Mouse (Mus musculus): ENCODE results near the gene Tceanc2.

Tceanc2 gene

DNA sequence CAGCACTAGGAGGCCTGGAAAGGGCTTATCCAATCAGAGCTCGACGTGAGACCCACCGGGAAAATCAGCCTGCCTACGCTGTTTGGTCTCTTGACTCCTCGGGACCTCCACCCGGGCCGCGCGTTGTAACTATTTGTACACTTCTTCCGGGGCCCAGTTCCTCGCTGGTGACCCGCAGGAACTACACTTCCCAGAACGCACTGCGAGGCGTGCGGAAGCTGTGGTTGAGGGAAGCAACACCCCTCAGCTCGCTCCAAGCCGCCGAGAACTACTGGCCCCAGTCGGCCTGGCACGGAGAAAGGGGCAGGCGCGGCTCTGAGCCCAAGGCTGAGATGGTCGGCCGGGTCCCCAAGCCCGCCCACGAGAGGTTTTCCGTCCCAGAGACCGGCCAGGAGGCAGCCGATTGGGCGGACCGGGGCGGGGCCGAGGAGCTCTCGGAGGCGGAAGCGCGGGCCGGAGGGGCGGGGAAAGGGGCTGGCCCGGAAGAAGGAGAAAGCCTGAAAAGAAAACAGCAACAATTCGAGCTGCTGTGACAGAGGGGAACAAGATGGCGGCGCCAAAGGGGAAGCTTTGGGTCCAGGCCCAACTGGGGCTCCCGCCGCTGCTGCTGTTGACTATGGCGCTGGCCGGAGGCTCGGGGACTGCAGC, 610 bp downstream of the Tceanc2 start, which contains the start of gene Tmem59:
Tmem59 (plus strand) TSS at position 218 of the 648 bp plus-strand sequence.
- peak; percentile 95 for DNase-seq (ENCODE audit: low spot score in 2 of 2)

DNA sequence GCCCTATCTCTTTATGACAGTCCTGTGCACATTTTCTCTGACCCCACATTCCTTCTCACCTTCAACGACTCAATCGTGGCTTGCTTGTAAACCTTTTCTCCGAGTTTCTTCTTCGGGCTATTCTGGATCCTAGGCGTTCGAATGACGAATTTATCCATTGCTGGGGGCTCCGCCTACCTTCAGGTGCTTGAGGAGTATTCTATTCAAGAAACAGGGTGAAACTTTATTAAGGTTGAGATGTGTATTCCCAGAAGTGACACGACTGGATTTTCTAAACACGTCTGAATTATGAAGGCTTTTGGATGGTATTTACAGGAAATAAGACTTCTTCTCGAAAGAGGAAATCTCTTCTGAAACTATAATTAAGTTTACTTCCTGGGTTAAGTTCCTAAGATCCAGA, 1.4 kb downstream of the Tceanc2 start:
- no peak for DNase-seq (ENCODE audit: low spot score in 2 of 2)

DNA sequence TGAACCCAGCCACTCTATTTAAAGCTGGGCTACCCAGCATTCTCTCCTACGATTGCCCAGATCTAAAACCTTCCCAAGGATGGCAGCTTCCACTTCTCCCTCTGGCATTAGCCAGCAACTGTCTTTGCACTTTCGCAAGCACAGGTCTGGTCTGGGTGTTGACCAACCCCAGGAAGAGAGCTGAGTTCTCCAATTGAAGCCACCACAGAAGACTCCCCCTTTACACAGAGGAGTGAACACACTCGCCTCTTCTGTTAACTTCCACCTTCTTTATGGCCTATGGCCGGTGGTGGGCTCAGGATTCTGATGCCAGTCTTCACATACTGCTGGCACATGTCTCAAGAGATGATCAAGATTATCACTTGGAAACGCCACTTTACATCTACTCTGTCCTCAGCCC, 11.1 kb downstream of the Tceanc2 start:
- DNase-seq (ENCODE audit: low spot score in 2 of 2), result no peak

DNA sequence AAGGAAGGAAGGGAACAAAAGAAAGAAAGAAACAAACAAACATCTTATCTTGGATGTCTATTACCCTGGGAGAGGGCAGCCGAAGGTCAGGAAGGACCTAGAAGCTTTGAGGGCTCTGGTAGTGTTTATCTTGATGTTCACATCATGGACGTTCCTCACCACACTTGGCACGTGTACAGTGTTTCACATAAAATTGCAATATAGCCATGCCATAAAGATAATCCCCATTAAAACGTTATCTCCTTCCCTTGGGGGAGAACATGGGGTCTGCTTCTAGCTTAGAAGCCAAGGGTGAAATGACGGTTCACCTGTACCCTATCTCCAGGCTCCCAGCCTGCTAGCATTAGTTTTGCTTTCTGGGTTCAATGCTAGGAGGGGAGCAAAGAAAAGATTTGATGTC, 12.2 kb downstream of the Tceanc2 start:
- DNase-seq (ENCODE audit: low spot score in 2 of 2), result no peak

DNA sequence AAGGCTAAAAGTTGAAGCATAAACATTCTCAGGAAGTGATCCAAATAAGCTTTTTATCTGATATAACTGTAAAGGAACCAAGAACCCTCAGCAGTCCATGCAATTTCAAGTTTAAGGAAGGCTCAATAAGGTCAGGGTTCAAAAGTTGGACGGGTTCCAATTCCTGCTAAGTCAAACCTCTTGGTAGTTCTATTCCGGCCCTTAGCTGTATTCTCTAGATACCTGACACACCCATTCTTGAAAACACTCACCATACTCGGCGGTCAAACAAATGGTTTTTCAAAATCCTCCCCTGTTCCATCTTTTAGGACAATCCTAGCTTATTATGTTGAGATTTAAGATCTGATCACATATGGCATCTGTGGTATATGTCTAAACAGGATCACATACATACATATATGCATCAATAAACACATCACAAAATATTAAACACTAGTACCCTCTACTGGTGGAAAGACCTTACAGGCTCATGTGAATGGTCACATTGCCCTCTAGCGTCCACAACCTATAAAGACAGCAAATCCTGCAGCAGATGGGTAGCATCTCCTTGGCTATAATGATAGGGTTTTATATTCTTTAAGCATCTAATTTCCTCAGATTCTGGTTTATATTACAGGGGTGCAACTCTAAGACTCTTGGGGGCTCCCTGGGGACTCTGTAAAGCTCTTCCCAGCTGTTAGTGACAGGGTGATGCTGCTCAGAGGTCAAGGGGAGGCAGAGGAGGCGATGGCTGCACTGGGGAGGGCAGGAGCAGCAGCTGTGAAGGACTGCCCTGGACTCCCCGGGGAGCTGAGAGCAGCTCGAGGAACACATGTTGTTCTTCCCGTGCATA, 14.9 kb downstream of the Tceanc2 start:
- DNase-seq (ENCODE audit: low spot score in 2 of 2), result peak in 1 of 2 experiments; percentile 54

DNA sequence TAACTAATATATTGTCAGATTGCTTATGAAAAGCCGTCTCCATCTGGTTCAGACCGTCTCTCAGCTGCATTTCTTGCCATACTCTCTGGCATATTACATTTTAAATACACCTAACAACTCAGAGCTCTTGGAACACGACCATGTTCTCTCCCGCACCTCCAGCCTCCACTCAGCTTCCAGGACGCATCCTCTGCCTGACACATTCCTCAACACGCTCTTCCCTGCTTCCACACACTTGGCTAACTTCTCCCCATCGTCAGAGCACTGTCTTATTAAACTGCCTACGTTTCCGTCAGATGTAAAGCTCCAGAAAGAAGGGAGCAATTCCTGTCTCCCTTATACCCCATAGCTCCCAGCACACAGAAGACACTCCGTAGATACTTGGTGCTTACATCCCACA, 15.6 kb downstream of the Tceanc2 start:
- no peak for DNase-seq (ENCODE audit: low spot score in 2 of 2)

DNA sequence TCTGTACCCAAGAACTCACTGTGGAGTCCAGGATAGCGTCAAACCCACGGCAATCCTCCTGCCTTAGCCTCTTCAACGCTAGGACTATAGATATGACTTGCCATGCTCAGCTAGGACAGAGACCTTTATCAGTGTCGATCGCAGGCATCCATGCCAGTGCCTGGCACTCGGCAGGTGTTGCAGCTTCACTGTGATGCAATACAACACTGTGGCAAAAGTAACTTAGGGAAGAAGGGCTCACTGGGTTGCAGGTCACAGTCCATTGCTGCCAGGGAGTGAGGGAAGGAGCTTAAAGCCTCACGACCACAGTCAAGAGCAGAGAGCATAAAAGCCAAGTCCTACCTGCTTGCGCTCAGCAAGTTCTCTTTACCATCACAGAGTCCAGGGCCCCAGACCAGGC, 18.7 kb downstream of the Tceanc2 start:
- no peak for DNase-seq (ENCODE audit: low spot score in 2 of 2)

DNA sequence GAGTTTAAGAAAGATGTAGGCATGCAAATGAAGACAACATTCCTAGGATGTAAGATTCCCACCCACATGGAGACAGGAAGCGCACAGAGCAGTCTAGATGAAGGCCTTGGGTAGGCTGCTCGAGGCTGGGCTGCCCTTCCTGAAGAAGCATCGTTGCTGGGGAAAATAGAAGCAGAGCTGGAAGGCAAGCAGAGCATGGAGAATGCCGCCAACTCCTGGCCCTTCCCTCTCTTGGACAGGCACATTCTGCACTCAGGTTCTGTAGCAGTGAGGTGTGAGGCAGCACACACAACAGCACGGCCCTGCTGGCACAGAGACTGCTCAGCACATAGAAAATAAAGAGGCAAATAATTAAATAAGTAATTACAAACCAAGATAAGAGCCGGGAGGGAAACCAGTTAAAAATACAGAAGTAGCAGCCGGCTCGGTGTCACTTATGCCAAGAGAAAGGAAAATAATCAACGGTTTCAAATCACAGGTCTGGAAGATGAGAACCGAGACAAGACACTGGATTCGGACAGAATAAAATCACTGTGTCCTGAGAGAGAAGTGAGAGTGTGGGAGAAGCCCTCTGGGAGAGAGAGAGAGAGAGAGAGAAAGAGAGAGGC, 19.6 kb downstream of the Tceanc2 start:
- DNase-seq (ENCODE audit: low spot score in 2 of 2), result no peak

DNA sequence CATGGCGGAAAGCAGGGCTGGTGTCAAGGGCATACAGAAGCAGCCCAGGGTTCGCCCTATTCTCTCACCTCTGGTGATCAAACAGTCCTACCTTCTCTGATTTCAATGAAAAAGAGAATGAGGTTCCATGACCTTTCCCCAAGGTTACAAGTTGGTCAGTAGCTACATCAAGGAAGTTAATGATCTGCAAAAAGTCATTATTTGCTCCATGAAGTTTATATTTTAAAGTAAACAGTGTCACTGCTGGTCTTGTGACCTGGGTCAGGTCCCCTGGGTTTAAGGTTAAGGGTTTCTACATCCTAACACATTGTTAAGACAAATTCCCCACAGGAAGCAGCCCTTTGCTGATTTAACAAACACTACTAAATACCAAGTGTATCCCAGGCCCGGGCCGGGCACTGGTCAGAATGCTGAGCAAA, 21.9 kb downstream of the Tceanc2 start:
- no peak for DNase-seq (ENCODE audit: low spot score in 2 of 2)

DNA sequence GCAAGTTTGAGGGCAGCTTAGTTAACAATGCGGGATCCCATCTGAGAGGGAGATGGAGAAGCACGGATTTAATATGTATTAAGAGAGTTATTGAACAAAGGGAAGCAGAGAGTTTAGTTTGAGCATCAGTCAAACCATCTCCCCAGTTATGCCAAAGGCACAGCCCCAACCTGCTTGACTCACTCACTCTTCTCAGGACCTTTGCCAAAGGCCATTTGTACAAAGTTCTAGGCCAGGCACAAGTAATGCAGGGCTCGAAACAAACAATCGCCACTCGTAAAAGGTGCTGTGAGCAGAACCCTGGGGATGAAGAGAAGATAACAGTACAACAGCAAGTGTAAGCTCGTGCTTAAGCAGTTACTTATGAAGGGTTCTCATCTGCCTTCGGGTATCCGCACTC, 26.3 kb downstream of the Tceanc2 start:
- DNase-seq (ENCODE audit: low spot score in 2 of 2), result no peak

DNA sequence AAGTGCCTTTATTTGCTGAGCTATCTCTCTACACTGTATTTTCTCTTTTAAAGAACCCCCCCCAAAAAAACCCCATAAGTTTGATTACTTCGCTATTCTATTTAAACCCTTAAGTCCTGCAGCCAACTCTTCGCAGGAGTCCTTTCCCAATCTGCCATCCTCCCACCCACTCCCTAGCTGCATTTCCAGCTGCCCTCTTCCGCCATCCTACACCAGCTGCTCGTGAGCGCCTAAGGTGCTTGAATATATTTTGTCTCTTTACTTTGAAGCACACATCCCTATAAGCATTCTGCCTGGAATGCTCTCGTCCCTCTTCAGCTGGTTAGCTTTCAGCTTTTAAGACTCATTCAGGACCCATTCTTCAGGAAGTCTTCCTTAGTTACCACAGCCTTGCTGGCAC, 27.9 kb downstream of the Tceanc2 start:
- DNase-seq (ENCODE audit: low spot score in 2 of 2), result no peak

DNA sequence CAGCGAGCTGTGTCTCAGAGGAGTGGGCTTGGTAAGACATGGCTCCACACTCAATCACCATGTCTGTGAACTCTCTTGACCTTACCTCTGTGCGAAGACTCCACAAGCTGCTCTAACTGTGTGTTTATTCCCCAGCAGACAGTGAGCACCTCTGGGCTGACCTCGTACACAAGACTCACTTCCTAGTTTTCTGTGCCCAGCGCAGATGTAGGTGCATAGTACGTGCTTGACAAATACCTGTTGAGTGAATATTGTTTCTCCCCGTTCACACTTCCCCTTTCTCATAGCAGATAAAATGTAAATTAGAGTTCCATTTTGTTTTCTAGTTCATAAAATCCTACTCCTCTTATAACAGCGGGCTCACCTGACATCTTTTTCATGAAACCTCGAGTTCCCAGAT, 35.4 kb downstream of the Tceanc2 start:
- no peak for DNase-seq (ENCODE audit: low spot score in 2 of 2)

DNA sequence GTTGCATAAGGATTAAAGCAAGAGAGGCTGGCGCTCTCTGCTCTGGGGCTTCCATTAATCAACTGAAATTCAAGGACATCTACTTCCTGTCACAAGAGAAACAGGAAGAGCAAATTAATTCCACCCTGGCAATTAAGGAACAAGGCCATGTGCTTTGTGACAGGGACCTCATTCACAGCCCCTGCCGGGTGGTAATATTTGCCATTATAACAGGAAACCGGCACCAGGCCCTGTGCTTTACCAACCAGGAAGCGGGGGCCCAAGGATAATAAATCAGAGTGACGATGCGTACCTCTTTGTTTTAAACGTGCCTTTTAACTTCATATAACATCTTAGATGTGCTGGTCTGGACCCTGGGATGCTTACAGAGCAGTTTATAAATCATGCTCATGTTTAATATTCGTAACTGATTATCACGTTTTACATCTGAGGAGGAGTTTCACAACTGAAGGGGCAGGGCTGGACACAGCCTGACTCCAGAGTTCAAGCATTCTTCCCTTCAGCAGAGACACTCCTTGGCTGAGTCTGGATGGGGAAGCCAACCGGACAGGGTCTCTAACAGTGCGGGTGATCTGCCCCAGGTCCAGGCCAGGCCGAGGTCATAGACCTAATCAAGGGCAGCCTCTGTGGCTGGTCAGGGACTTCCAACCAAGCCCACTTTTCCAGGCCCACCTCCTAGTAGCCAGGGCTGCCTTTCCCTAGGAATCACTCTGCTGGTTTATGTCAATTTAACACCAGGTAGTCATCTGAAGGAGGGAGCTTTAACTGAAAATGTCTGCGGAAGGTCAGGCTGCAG, 38.9 kb downstream of the Tceanc2 start:
- DNase-seq (ENCODE audit: low spot score in 2 of 2), result no peak

DNA sequence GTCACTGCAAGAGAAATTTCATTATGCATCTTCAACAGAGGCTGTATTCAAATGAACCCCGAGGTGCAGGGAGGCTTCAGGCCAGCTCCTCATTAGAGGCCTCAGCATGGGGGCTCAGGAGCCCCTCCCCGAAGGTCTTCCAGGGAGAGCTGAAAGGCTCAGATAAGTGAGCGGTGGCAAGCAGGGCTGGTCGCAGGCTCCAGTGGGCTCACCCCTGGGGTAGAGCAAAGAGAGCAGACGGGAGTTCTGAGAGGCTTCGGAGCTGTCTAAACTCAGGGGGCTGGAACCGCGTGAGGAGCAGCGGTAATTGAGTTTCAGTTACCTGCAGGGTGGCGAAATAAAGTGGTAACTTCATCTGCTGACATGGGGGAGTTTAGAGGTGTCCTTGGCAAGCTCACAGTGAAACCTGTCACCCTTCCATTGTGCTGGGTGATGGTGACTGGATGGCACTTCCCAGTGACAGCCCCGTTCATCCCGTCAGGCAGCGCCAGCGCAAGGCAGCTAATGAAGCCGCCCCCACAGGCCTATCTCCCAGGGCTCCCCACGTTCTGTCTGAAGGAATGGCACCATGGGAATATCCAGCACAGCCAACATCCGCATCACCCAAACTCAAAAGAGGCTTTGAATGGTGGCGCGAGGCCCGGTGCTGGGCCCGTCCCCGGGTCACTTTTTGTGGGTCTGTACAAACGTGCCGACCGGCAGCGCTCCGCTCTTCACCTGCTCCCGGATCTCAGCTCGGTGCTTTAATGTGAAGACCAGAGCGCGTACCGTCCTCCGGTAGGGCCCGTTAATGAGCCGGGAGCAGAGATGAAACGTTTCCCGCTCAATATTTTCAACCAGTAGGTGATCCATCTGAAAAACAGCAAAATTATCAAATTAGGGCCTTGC, 39.7 kb downstream of the Tceanc2 start:
- DNase-seq (ENCODE audit: low spot score in 2 of 2), result no peak

DNA sequence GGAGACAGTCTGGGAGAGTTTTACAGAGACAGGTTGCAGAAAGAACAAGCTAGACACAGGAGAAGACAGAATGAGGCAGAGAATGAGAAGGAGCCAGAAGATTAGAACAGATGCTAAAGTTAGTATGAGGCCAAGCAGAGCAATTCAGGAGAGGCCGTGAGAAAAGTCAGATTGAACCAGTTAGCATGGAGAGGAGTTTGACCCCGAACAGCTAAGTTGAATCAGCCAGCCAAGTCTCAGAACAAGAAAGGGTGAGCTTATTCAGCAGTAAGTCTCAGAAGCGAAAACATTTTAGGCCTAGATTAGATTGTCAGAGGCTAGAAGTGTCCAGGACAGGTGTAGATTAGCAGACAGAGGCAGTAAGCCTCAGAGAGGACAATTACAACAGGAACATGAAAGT, 42.4 kb downstream of the Tceanc2 start:
- no peak for DNase-seq (ENCODE audit: low spot score in 2 of 2)

DNA sequence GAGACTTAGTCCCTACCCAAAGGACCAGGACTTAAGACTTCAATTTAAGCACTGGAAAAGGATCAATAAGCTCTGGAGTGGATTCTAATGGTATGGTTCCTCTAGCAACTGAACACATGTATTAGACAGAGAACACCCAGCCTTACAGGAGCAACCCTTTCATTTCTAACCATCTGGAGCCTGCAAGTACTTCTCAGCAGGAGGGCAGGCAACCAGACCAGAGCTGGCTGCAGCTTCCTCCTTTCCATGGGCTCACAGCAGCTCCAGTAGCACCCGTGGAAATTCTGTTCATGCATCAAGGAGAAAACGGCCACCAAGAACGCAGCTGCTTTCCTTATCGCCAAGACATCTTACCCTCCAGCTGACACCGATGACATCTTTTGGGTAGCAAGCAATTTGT, 43.3 kb downstream of the Tceanc2 start:
- DNase-seq (ENCODE audit: low spot score in 2 of 2), result no peak

DNA sequence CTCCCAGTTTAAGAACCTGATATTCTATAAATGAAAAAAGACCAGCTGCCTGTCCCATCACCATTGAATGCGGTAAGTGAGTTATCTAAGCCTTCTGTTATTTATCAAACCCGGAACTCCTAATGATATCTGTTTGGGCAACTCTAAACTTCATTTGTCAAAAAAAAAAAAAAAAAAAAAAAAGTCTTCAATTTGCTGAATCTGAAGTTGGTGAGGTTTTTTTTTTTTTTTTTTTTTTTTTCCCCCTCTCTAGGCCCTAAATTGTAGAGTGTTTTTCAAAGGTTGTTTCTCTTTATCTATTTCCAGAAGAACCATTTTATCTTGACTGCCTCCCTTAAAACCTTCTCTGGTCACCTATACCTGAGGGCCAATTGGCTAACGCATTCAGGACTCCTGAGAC, 44.0 kb downstream of the Tceanc2 start:
- DNase-seq (ENCODE audit: low spot score in 2 of 2), result no peak

DNA sequence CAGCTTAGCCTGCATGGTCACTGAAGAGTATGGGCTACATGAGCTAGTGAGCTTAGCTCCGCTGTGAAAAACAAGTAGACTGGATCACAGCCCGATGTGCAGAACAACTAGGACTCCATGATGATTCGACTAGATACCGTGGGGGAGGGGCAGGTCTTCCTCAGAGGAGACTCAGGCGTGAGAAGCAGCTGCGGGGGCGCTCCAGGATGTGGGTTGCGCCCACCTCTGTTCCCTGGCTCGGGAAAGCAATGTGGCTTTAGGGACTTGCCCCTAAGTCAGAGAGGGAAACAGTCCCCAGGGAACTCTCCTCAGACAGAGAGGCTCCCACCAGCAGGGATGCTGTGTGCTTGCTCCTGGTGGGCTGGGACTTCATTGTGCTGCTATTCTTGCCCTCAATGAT, 48.4 kb downstream of the Tceanc2 start:
- DNase-seq (ENCODE audit: low spot score in 2 of 2), result peak in 1 of 2 experiments; percentile 30

DNA sequence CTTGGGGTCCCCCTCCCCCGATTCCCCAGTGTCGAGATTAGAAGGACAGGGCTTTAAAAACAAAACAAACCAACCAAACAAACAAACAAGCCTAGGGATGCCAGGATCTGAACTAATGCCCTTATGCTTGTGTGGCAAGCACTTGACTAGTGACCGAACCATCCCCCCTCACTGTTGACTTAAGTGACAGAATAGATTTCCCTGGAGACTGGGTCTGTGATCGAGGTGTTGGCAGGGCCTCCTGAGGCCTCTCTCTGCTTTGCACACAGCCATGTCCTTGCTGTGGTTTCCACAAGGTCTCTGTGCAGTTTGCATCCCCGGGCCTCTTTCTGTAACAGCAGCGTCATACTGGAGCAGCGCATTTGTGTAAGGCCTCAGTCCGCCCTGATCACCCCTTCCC, 49.5 kb downstream of the Tceanc2 start:
- DNase-seq (ENCODE audit: low spot score in 2 of 2), result no peak

DNA sequence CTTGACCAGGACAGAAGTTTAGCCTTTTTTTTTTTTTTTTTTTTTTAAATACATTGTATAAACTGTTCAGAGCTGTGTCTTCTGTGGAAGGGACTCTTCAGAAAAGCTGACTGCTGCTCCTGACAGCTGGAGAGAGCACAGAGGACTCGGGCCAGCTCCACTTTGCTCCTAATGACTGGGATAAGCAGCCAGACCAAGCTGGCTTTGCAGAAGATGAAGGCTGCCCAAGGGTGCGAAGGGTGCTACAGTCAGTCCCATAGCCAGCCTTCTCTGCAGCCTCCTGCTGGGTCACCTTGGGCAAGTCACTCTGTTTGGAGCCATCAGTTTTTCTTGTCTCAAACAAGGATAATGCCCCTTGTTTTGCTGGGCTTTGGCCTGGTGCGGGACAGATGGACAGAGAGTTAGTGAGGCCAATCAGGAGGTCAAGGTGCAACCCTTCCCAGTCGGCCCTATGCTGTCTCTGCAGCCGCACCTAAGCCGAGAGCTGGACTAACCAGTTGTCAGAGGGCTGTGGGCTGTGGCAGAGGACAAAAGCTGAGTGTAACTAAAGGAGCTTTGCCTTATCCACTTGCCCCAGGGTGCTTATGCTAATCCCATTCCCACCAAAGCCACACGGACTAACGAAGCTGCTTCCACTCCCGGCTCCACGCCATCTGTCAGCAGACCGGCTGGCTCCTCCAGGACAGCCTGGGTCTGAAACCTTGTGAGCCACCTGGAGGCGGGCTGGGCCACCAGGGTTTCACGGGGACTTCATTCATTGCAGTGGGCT, 50.8 kb downstream of the Tceanc2 start:
- DNase-seq (ENCODE audit: low spot score in 2 of 2), result no peak

All from frontal cortex, postnatal 10 days (tissue).